Mouse (Mus musculus) bone marrow macrophage, adult 2 months (primary cell): ENCODE measurements around the gene Gnat2.

Source experiments
- CTCF ChIP-seq: IDR thresholded peaks from 2 replicates; pipeline ENCODE4 v1.5.1; 2012; ENCODE audit warnings: low read depth, mild to moderate bottlenecking, low read length, moderate library complexity
- POLR2A ChIP-seq: IDR thresholded peaks from 2 replicates; pipeline ENCODE4 v1.6.1; 2012; ENCODE audit warnings: mild to moderate bottlenecking, low read depth, low read length, borderline replicate concordance

DNA sequence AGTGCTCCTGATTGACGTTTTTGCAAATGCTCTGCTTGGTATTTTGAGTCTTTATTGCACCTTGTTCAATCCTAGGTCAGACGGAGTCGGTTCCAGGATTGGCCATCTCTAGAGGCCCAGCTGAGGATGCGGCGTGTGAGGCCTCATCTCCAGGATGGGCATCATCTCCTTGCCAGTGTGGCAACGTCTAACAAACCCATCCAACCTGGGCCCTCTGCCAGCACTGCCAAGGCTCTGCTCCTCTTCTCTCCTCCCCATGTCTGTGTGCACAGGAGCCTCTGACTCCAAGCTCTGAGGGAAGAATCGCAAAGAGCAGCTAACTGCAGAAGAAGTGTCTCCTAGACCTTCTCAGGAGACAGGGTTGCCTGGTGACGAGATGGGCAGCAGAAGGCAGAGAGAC lies 29.9 kb upstream of the Gnat2 start:
- TF ChIP-seq CTCF: no peak
- no peak for TF ChIP-seq POLR2A
